Mouse (Mus musculus) MEL (cell line): ENCODE measurements around the gene Flrt1. TPM values are rescaled to one million over a fixed set of nuclear protein-coding genes. Genes with fewer than 3 reads are reported as not detected.

ENCODE experiments used
- DNase-seq: peaks from one replicate; pipeline ENCODE4 v3.0.0; 2011; ENCODE audit warnings: low read depth, low spot score
- H3K27ac ChIP-seq: 2 replicates; pipeline ENCODE4 v1.5.1; 2012; ENCODE audit warnings: low read depth, mild to moderate bottlenecking, control low read depth, low read length, moderate library complexity; ENCODE audit not compliant: control insufficient read depth
- H3K27me3 ChIP-seq, 2 experiments: fragments of 150-350 bp in 1 of 2; sonication (generic) in 1 of 2; 2 replicates each; pipeline ENCODE4 v1.6.1; 2012; ENCODE audit warnings: low read length in 2 of 2, mild to moderate bottlenecking in 2 of 2, improper control_type of control experiment in 1 of 2, moderate library complexity in 1 of 2; ENCODE audit not compliant: insufficient read depth in 2 of 2, control insufficient read depth in 1 of 2
- H3K36me3 ChIP-seq, 2 experiments: 2 replicates each; pipeline ENCODE4 v1.6.1; 2012 to 2014; ENCODE audit warnings: low read length in 2 of 2, improper control_type of control experiment in 1 of 2, inconsistent platforms in 1 of 2, mild to moderate bottlenecking in 1 of 2; ENCODE audit not compliant: insufficient read depth in 2 of 2, control insufficient read depth in 1 of 2
- H3K4me1 ChIP-seq, 2 experiments: fragments of 150-350 bp in 1 of 2; sonication (generic) in 1 of 2; 2 replicates each; pipeline ENCODE4 v1.6.1; 2012; ENCODE audit warnings: low read length in 2 of 2, improper control_type of control experiment in 1 of 2, mild to moderate bottlenecking in 1 of 2; ENCODE audit not compliant: insufficient read depth in 2 of 2, control insufficient read depth in 1 of 2
- H3K4me3 ChIP-seq, 2 experiments: fragments of 150-350 bp in 1 of 2; sonication (generic) in 1 of 2; 2 replicates each; pipeline ENCODE4 v1.5.1; 2012; ENCODE audit warnings: low read depth in 2 of 2, low read length in 2 of 2, mild to moderate bottlenecking in 2 of 2, moderate library complexity in 2 of 2, control low read depth in 1 of 2, improper control_type of control experiment in 1 of 2; ENCODE audit not compliant: control insufficient read depth in 1 of 2, insufficient read depth in 1 of 2
- H3K79me2 ChIP-seq: 2 replicates; pipeline ENCODE4 v1.6.1; 2012; ENCODE audit warnings: mild to moderate bottlenecking, low read length, moderate library complexity; ENCODE audit not compliant: control insufficient read depth, poor library complexity, insufficient read depth
- H3K9ac ChIP-seq: 2 replicates; pipeline ENCODE4 v1.6.1; 2012; ENCODE audit warnings: low read depth, mild to moderate bottlenecking, control low read depth, low read length, moderate library complexity; ENCODE audit not compliant: control insufficient read depth, poor library complexity, severe bottlenecking
- H3K9me3 ChIP-seq: fragments of 150-350 bp; sonication (generic); replicated peaks from 2 replicates; pipeline ENCODE4 v1.6.1; 2012; ENCODE audit warnings: mild to moderate bottlenecking, low read length, improper control_type of control experiment, moderate library complexity; ENCODE audit not compliant: insufficient read depth
- BHLHE40 ChIP-seq: IDR thresholded peaks from 2 replicates; pipeline ENCODE4 v1.6.1; 2012; ENCODE audit warnings: low read depth, mild to moderate bottlenecking, inconsistent platforms, low read length, improper control_type of control experiment, borderline replicate concordance
- CHD1 ChIP-seq: IDR thresholded peaks from 2 replicates; pipeline ENCODE4 v1.6.1; 2012; ENCODE audit warnings: low read depth, mild to moderate bottlenecking, inconsistent platforms, low read length, improper control_type of control experiment
- CTCF ChIP-seq, 3 experiments: IDR thresholded peaks in 2 of 3; conservative IDR thresholded peaks in 1 of 3; 2 replicates each; pipeline ENCODE4 v1.5.1; 2011 to 2012; ENCODE audit warnings: low read length in 3 of 3, low read depth in 2 of 3, mild to moderate bottlenecking in 2 of 3, improper control_type of control experiment in 1 of 3, inconsistent platforms in 1 of 3, mixed read lengths in 1 of 3, moderate library complexity in 1 of 3; ENCODE audit not compliant: control insufficient read depth in 1 of 3, insufficient read depth in 1 of 3, poor library complexity in 1 of 3, severe bottlenecking in 1 of 3
- ELF1 ChIP-seq: IDR thresholded peaks from 2 replicates; pipeline ENCODE4 v1.6.1; 2014; ENCODE audit warnings: low read depth, mild to moderate bottlenecking, inconsistent platforms, low read length, improper control_type of control experiment, moderate library complexity
- ETS1 ChIP-seq: IDR thresholded peaks from 2 replicates; pipeline ENCODE4 v1.6.1; 2012; ENCODE audit warnings: low read depth, mild to moderate bottlenecking, inconsistent platforms, low read length, improper control_type of control experiment, moderate library complexity
- GATA1 ChIP-seq: IDR thresholded peaks from 2 replicates; pipeline ENCODE4 v1.6.1; 2011; ENCODE audit warnings: low read depth, low read length, improper control_type of control experiment
- KAT2A ChIP-seq: conservative IDR thresholded peaks from 2 replicates; pipeline ENCODE4 v1.6.1; 2012; ENCODE audit warnings: low read depth, low read length, improper control_type of control experiment, inconsistent platforms
- MEF2A ChIP-seq: IDR thresholded peaks from 2 replicates; pipeline ENCODE4 v1.6.1; 2014; ENCODE audit warnings: low read depth, mild to moderate bottlenecking, inconsistent platforms, low read length, improper control_type of control experiment; ENCODE audit not compliant: poor library complexity, insufficient replicate concordance, severe bottlenecking; ENCODE audit errors: extremely low read depth
- MXI1 ChIP-seq: IDR thresholded peaks from 2 replicates; pipeline ENCODE4 v1.6.1; 2011; ENCODE audit warnings: mild to moderate bottlenecking, low read depth, low read length, improper control_type of control experiment
- MYB ChIP-seq: IDR thresholded peaks from 2 replicates; pipeline ENCODE4 v1.6.1; 2011; ENCODE audit warnings: mild to moderate bottlenecking, low read depth, low read length, improper control_type of control experiment
- NELFE ChIP-seq: IDR thresholded peaks from 2 replicates; pipeline ENCODE4 v1.6.1; 2011; ENCODE audit warnings: low read depth, low read length, improper control_type of control experiment
- POLR2AphosphoS2 ChIP-seq: IDR thresholded peaks from 2 replicates; pipeline ENCODE4 v1.6.1; 2011; ENCODE audit warnings: low read length, improper control_type of control experiment
- POLR2AphosphoS5 ChIP-seq: IDR thresholded peaks from 2 replicates; pipeline ENCODE4 v1.6.1; 2012; ENCODE audit warnings: low read depth, borderline replicate concordance, mild to moderate bottlenecking, inconsistent platforms, low read length, moderate library complexity, mixed read lengths
- RCOR1 ChIP-seq: IDR thresholded peaks from 2 replicates; pipeline ENCODE4 v1.6.1; 2012; ENCODE audit warnings: low read depth, mild to moderate bottlenecking, inconsistent platforms, low read length, improper control_type of control experiment
- SIN3A ChIP-seq: IDR thresholded peaks from 2 replicates; pipeline ENCODE4 v1.6.1; 2012; ENCODE audit warnings: low read length, improper control_type of control experiment, inconsistent platforms
- TAL1 ChIP-seq: IDR thresholded peaks from 2 replicates; pipeline ENCODE4 v1.6.1; 2012; ENCODE audit warnings: mild to moderate bottlenecking, inconsistent platforms, low read length, moderate library complexity, mixed read lengths
- TBP ChIP-seq: IDR thresholded peaks from 2 replicates; pipeline ENCODE4 v1.8.0; 2011; ENCODE audit warnings: low read depth, low read length, improper control_type of control experiment
- TCF12 ChIP-seq: IDR thresholded peaks from 2 replicates; pipeline ENCODE4 v1.6.1; 2014; ENCODE audit warnings: low read depth, mild to moderate bottlenecking, inconsistent platforms, low read length, improper control_type of control experiment, moderate library complexity
- USF1 ChIP-seq: IDR thresholded peaks from 2 replicates; pipeline ENCODE4 v1.6.1; 2014; ENCODE audit warnings: low read depth, mild to moderate bottlenecking, inconsistent platforms, low read length, improper control_type of control experiment, moderate library complexity
- ZC3H11A ChIP-seq: IDR thresholded peaks from 2 replicates; pipeline ENCODE4 v1.6.1; 2012; ENCODE audit warnings: low read depth, mild to moderate bottlenecking, inconsistent platforms, low read length, improper control_type of control experiment
- ZKSCAN1 ChIP-seq: IDR thresholded peaks from 2 replicates; pipeline ENCODE4 v1.6.1; 2012; ENCODE audit warnings: low read depth, mild to moderate bottlenecking, inconsistent platforms, low read length, improper control_type of control experiment, moderate library complexity
- ZMIZ1 ChIP-seq: IDR thresholded peaks from 2 replicates; pipeline ENCODE4 v1.6.1; 2012; ENCODE audit warnings: low read depth, mild to moderate bottlenecking, inconsistent platforms, low read length, improper control_type of control experiment, moderate library complexity
- polyA plus RNA-seq, 2 experiments: library from polyadenylated mRNA; stranded (reverse) in 1 of 2; unstranded in 1 of 2; fragments of >175 nt in 1 of 2; fragments of >200 nt in 1 of 2; gene quantifications; 2 replicates each; pipeline versions ENCODE4 v1.2.1 to v1.2.4; 2012; ENCODE audit warnings: low replicate concordance in 2 of 2, low read depth in 1 of 2; ENCODE audit not compliant: insufficient read length in 2 of 2, insufficient read depth in 1 of 2, missing spikeins in 1 of 2
- total RNA-seq: library from RNA; depleted of rRNA; stranded (reverse); fragments of 300-350 nt; gene quantifications from 2 replicates; pipeline ENCODE4 v1.2.3, GENCODE M21; 2012

Flrt1 gene
- total and polyA plus RNA-seq, 3 experiments: not detected

DNA sequence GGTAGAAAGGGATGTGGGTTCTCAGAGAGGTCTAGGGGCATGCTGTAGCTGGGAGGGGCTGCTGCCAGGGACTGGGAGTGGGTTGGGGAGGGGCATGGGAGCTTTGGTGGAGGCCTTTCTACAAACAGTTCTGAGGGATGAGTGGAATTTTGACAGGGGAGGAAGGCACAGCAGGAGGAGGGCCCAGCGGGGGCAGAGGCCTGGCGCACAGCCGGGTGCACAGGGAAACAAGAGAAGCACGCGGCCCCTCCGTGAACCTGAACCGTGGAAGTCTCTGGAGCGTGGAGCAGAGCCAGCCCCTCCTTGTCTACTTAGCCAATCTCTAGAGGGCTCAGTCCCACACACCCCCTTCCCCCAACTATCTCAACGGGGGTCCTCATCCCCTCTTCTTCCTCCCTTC lies 30.0 kb upstream of the Flrt1 start:
- no peaks in the 10 kb centered on the region for H3K4me1 ChIP-seq
- no peaks in the 10 kb centered on the region for H3K27me3 ChIP-seq
- no peak for DNase-seq
- no peaks in the 10 kb centered on the region for H3K79me2 ChIP-seq
- H3K9ac ChIP-seq: no peak overlapping the region
- H3K36me3 ChIP-seq: no peaks in the 10 kb centered on the region
- no peak overlapping the region for H3K4me3 ChIP-seq
- no peaks in the 10 kb centered on the region for H3K9me3 ChIP-seq
- no peak overlapping the region for H3K27ac ChIP-seq
- TF ChIP-seq ZKSCAN1: no peak
- TF ChIP-seq USF1: no peak
- TF ChIP-seq ZC3H11A: no peak
- no peak for TF ChIP-seq RCOR1
- TF ChIP-seq TAL1: no peak
- no peak for TF ChIP-seq MYB
- no peak for TF ChIP-seq CTCF (IDR thresholded peaks at IDR 0.05 in 2 of 3, conservative IDR thresholded peaks at IDR 0.05 in 1 of 3; ENCODE audit: control insufficient read depth in 1 of 3, insufficient read depth in 1 of 3, low read depth in 2 of 3, low read length in 3 of 3, poor library complexity in 1 of 3, severe bottlenecking in 1 of 3)
- TF ChIP-seq ETS1: no peak
- no peak for TF ChIP-seq ELF1
- no peak for TF ChIP-seq GATA1
- no peak for TF ChIP-seq MXI1

DNA sequence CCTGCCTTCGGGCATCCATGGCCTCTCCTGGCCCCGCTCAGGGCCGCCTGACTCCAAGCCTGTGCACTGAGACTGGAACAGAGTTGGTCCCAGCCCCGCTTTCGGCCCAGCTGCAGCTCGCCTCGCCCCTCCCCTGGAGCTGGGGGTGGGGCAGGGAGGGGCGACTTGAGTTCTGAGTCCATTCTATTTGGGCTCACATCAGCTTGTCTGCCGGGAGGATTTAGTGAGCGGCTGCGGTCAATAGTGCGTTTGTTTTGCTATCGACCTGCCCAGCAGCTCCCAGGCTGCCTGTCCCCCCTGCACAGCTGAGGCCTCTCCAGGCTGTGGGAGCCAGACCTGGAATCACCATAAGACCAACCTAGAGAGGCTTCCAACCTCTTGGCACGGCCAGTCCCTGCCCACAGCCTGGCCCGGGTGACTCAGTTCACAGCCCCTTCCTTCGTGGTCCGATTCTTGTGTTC lies 29.1 kb upstream of the Flrt1 start:
- Histone ChIP-seq H3K9ac (no peak overlapping the region), H3K27me3 (no peaks in the 10 kb centered on the region), H3K4me3 (no peak overlapping the region), H3K27ac (no peak overlapping the region), H3K79me2 (no peaks in the 10 kb centered on the region), H3K9me3 (no peaks in the 10 kb centered on the region), H3K36me3 (no peaks in the 10 kb centered on the region), H3K4me1 (no peaks in the 10 kb centered on the region)
- no peak for DNase-seq
- TF ChIP-seq NELFE (no peak), ZKSCAN1 (no peak), ZMIZ1 (no peak), CHD1 (no peak), POLR2AphosphoS5 (no peak), ETS1 (no peak), ELF1 (no peak), TCF12 (no peak), BHLHE40 (no peak), MYB (no peak), MEF2A (no peak), USF1 (no peak), SIN3A (no peak), POLR2AphosphoS2 (no peak), ZC3H11A (no peak), KAT2A (no peak), GATA1 (no peak), TBP (no peak)
